Mouse (Mus musculus): ENCODE measurements at regions not wholly inside any gene's neighbourhood (a gene's known extent, or its start where the extent isn't known, plus 50 kb on each side); places are given as distances from the start of the nearest gene placed in this dataset.

GRCm38 (mm10) chr17:67569865-67570264 is 62.7 kb downstream of the Lrrc30 start:
- TF ChIP-seq POLR2A (IDR thresholded peaks at IDR 0.05; ENCODE audit: extremely low read depth, insufficient read depth, low read length) (no peak), CTCF (IDR thresholded peaks at IDR 0.05; ENCODE audit: extremely low read depth, insufficient read depth, low read length) (no peak)
- Histone ChIP-seq H3K27ac (ENCODE audit: insufficient read depth, low read length) (no peak overlapping the region; the same call in 1 of the 2 replicates), H3K4me3 (ENCODE audit: insufficient read depth, low read length) (no peak overlapping the region), H3K4me1 (ENCODE audit: control insufficient read depth, insufficient read depth, low read length) (no peaks in the 10 kb centered on the region)

- TF ChIP-seq POLR2A (IDR thresholded peaks at IDR 0.05; ENCODE audit: extremely low read depth, insufficient read depth, low read length) (no peak), CTCF (IDR thresholded peaks at IDR 0.05; ENCODE audit: extremely low read depth, insufficient read depth, low read length) (no peak)
- Histone ChIP-seq H3K4me3 (ENCODE audit: insufficient read depth, low read length) (no peak overlapping the region), H3K4me1 (ENCODE audit: control insufficient read depth, insufficient read depth, low read length) (no peaks in the 10 kb centered on the region), H3K27ac (ENCODE audit: insufficient read depth, low read length) (no peak overlapping the region)
These were observed 66.3 kb downstream of the Lrrc30 start for GRCm38 (mm10) chr17:67566216-67566615.

DNA sequence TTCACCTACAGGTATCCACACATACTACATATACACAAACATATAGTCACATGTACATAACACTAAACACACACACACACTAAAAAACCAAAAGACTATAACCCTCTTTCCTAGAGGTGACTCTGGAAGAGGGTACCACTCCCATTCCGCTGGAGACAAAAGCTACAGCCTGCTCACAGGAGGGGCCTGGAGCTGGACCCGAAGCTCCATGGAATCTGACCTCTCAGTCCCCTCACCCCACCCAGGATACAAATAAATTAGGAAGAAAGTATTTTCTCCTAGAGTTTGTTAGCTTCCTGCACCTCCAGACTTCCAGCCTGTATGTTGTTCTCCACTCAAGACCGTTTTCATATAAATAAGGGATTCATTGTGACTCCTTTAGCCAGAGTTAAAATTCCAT is 66.8 kb downstream of the Lrrc30 start:
- no peak for TF ChIP-seq POLR2A (IDR thresholded peaks at IDR 0.05; ENCODE audit: extremely low read depth, insufficient read depth, low read length)
- no peak for TF ChIP-seq CTCF (IDR thresholded peaks at IDR 0.05; ENCODE audit: extremely low read depth, insufficient read depth, low read length)
- H3K4me1 ChIP-seq (ENCODE audit: control insufficient read depth, insufficient read depth, low read length) = no peaks in the 10 kb centered on the region
- H3K4me3 ChIP-seq (ENCODE audit: insufficient read depth, low read length) = no peak overlapping the region
- no peak overlapping the region for H3K27ac ChIP-seq (ENCODE audit: insufficient read depth, low read length)

DNA sequence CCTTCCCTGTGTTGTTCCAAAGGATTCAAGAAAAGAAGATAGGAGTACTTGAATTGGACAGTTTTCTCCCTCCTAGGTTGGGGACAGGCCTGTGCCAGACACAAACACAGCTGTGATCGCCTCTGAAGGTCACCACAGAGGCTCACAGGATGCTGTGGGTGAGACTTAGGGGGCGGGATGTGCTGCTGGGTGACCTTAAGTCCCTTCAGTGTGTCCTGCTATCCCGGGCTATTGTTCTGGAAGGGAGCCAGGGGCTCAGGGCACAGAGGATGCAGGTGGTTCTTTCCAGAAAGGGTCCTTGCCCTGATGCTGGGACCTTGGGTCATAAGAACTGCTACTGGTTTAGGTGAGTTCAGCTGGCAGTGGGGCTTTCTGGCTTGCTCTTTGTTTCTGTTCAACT is 67.7 kb downstream of the Lrrc30 start:
- no peak overlapping the region for H3K4me3 ChIP-seq (ENCODE audit: insufficient read depth, low read length)
- no peak overlapping the region for H3K27ac ChIP-seq (ENCODE audit: insufficient read depth, low read length)
- H3K4me1 ChIP-seq (ENCODE audit: control insufficient read depth, insufficient read depth, low read length) = no peaks in the 10 kb centered on the region
- TF ChIP-seq CTCF (IDR thresholded peaks at IDR 0.05; ENCODE audit: extremely low read depth, insufficient read depth, low read length) (no peak), POLR2A (IDR thresholded peaks at IDR 0.05; ENCODE audit: extremely low read depth, insufficient read depth, low read length) (no peak)

GRCm38 (mm10) chr17:67563036-67563435 is 69.5 kb downstream of the Lrrc30 start:
- TF ChIP-seq CTCF (IDR thresholded peaks at IDR 0.05; ENCODE audit: extremely low read depth, insufficient read depth, low read length) (no peak), POLR2A (IDR thresholded peaks at IDR 0.05; ENCODE audit: extremely low read depth, insufficient read depth, low read length) (no peak)
- no peak overlapping the region for H3K27ac ChIP-seq (ENCODE audit: insufficient read depth, low read length)
- no peak overlapping the region for H3K4me3 ChIP-seq (ENCODE audit: insufficient read depth, low read length)
- H3K4me1 ChIP-seq (ENCODE audit: control insufficient read depth, insufficient read depth, low read length) = no peaks in the 10 kb centered on the region

DNA sequence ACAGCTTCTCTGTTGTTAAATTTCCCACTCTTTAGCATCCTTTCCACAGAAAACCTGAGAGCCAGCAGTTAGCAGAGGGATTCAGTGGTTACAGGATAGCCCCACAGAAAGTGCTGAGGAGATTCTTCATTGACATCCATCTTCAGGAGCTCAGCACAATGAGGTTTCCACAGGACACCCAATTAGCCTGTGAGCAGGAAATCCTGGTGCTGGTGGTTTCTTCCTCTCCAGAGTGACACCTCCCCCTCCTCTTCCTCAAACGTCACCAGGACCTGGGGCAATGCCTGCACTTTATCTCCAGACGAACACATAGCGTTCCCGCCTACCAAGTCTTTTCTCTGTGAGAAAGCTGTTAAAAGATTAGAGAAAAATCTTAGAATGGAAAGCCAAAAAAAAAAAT is 70.7 kb downstream of the Lrrc30 start:
- H3K4me1 ChIP-seq (ENCODE audit: control insufficient read depth, insufficient read depth, low read length) = no peaks in the 10 kb centered on the region
- H3K4me3 ChIP-seq (ENCODE audit: insufficient read depth, low read length) = no peak overlapping the region
- TF ChIP-seq POLR2A (IDR thresholded peaks at IDR 0.05; ENCODE audit: extremely low read depth, insufficient read depth, low read length) (no peak), CTCF (IDR thresholded peaks at IDR 0.05; ENCODE audit: extremely low read depth, insufficient read depth, low read length) (no peak)
- no peak overlapping the region for H3K27ac ChIP-seq (ENCODE audit: insufficient read depth, low read length)

- Histone ChIP-seq H3K4me1 (ENCODE audit: control insufficient read depth, insufficient read depth, low read length) (no peaks in the 10 kb centered on the region), H3K4me3 (ENCODE audit: insufficient read depth, low read length) (no peak overlapping the region), H3K27ac (ENCODE audit: insufficient read depth, low read length) (no peak overlapping the region)
- TF ChIP-seq POLR2A (IDR thresholded peaks at IDR 0.05; ENCODE audit: extremely low read depth, insufficient read depth, low read length) (no peak), CTCF (IDR thresholded peaks at IDR 0.05; ENCODE audit: extremely low read depth, insufficient read depth, low read length) (no peak)
These were observed 75.1 kb downstream of the Lrrc30 start for GRCm38 (mm10) chr17:67557351-67557870.

GRCm38 (mm10) chr17:67552581-67553139 is 79.9 kb downstream of the Lrrc30 start:
- Histone ChIP-seq H3K4me3 (ENCODE audit: insufficient read depth, low read length) (no peak overlapping the region), H3K4me1 (ENCODE audit: control insufficient read depth, insufficient read depth, low read length) (no peaks in the 10 kb centered on the region), H3K27ac (ENCODE audit: insufficient read depth, low read length) (no peak overlapping the region)
- TF ChIP-seq POLR2A (IDR thresholded peaks at IDR 0.05; ENCODE audit: extremely low read depth, insufficient read depth, low read length) (no peak), CTCF (IDR thresholded peaks at IDR 0.05; ENCODE audit: extremely low read depth, insufficient read depth, low read length) (no peak)

DNA sequence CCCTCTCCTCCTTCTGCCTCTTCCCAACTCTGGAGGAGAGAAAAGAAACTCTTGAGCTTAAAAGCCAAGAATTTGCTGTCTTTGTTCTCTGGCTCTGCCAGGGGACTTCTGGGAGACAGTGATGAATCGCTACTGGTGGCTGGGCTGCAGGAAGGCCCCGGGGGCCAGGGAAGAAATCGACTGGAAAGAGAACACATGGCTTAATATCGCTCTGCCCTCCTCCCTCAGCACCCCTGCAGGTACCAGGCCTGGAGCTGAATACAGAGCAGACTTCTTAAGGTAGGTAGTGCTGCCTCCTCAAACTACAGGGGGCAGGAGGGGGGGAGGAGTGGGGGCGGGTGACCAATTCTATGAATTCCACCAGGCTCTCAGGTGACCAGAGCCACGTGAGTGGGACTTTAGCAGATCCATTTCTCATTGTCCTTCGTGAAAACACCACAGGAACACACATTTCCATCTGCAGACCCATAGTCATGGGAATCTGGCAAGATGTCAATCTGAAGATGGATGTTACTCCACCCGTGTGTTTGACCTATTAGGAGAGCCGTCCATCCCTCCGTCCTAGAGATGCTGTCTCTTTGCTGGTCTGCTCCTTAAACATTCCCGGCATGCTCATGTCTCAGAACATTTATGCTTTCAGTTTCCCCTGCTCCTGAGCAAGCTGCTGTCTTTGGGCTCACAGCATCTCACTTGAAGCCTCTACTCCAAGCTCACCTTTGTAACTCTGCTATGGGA is 83.4 kb downstream of the Lrrc30 start:
- Histone ChIP-seq H3K4me3 (ENCODE audit: insufficient read depth, low read length) (no peak overlapping the region), H3K4me1 (ENCODE audit: control insufficient read depth, insufficient read depth, low read length) (no peaks in the 10 kb centered on the region), H3K27ac (ENCODE audit: insufficient read depth, low read length) (no peak overlapping the region)
- TF ChIP-seq POLR2A (IDR thresholded peaks at IDR 0.05; ENCODE audit: extremely low read depth, insufficient read depth, low read length) (no peak), CTCF (IDR thresholded peaks at IDR 0.05; ENCODE audit: extremely low read depth, insufficient read depth, low read length) (no peak)

DNA sequence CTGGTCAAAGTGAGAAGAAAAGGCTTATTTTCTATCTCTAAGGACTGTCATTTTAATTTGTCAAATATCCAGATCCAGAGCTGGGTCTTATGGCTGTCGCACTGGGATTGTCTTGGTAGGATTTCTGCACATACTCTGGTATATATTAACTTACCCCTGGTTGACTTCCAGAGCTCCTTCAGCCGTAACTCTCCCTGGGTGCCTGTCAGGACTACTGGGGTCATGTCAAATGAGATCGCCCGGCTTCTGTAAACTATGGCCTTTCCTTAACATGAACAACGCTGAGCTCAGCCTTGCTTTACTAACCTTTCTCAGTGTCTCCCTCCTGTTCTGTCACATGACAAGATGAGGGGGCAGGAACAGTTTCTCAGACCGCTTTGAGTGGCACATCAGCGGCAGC is 88.1 kb downstream of the Lrrc30 start:
- Histone ChIP-seq H3K4me1 (ENCODE audit: control insufficient read depth, insufficient read depth, low read length) (no peaks in the 10 kb centered on the region), H3K27ac (ENCODE audit: insufficient read depth, low read length) (no peak overlapping the region), H3K4me3 (ENCODE audit: insufficient read depth, low read length) (no peak overlapping the region)
- TF ChIP-seq CTCF (IDR thresholded peaks at IDR 0.05; ENCODE audit: extremely low read depth, insufficient read depth, low read length) (no peak), POLR2A (IDR thresholded peaks at IDR 0.05; ENCODE audit: extremely low read depth, insufficient read depth, low read length) (no peak)
